Mouse (Mus musculus): ENCODE measurements around the gene Cd47.
"Not testable (repeated sequence)": the region's sequence is repeated elsewhere in the genome, so short reads cannot be mapped to it uniquely, and the experiment has no call there.

Cd47 gene

DNA sequence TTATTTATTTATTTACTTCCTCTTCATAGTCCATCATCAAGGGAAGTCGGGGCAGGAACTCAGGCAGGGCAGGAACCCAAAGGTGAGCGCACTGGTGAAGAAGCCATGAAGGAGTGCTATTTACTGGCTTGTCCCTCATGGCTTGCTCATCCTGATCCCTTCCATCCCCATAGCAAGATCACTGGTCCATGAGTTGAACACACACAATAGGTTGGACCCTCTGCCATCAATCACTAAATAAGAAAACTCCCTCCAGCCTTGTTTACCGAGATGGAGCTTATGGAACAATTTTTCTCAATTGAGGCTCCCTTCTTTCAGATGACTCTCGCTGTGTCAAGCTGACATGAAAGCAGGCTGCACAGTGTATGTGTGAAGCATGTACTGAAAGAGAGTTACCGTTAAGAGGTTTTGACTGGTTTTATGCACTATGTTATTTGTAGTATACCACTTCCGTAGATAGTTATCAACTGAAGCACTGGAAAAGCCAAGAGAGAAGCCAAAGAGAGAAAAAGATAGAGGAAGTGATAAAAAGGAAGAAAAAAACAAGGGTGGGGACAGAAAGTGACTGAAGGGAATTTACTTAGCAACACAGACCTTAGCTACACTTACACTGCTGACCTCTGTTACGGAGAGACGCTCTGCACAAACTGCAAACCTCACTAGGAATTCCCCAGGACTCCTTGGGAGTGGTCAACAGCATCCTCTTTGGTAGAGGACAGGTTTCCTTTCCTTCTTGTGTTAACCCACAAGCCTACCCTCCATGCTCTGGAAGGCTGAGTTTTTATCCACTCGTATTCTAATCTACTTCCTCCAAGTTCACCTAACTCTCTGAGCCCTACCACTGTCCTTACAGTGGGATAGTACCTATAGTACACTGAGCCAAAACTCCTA, 9.5 kb upstream of the Cd47 start:
- DNase-seq, result no peak

DNA sequence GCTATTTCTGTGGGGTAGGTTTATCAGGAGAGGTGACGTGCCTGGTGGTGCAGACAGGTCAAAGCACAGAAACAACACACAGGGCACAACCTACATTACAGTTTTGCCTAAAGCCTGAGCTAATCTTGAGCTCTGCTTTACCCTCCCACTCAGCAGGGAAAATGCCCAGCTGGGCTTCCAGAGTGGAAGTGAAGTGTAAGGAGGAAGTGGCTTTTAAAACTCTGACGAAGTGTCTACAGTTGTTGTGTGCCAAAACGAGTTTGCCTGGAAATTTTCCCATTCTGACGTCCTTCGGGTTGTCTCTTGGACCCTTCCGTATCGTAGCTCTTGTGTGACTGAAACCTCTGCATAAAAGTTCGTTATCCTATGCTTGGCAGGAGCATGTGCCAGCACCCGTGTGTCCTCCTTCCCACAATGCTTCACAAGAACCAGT, 7.9 kb upstream of the Cd47 start:
- peak; percentile 42 to 59 for DNase-seq

DNA sequence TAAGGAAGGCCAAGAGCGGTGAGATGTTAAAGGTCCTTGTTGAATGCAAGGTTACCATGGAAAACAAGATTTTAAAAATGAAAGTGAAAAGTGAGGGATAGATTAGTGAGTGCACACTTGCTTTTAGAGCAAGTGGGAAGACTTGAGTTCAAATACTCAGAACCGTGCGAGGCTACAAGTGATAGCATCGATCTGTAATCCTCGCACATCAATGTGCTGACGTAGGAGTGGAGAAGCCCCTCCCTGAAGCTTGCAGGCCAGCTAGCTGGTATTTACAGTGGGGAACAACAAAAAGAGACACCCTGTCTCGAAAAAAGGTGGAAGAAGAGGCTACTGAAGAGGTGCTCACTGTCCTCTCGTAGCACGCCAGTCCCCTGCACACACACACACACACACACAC, 6.7 kb upstream of the Cd47 start:
- DNase-seq, result no peak

DNA sequence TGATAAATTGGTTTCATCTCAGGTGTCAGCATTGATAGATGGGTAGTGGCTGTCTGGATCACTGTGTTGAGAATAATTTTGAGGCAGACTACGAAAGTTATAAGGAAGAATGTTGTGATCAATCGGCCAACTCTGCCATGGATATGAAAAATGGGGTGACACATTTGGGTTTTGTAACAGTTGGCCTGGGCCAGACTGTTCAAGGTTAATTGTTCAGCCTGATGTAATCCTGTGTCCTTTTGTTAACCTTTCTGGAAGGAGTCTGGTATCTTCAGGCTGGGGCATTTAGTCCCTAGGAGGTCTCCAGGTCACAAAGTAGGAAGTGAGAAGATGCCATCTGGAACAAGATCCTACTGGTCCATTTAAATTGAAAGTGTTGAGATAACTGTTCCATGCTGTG, 4.1 kb upstream of the Cd47 start:
- no peak for DNase-seq

DNA sequence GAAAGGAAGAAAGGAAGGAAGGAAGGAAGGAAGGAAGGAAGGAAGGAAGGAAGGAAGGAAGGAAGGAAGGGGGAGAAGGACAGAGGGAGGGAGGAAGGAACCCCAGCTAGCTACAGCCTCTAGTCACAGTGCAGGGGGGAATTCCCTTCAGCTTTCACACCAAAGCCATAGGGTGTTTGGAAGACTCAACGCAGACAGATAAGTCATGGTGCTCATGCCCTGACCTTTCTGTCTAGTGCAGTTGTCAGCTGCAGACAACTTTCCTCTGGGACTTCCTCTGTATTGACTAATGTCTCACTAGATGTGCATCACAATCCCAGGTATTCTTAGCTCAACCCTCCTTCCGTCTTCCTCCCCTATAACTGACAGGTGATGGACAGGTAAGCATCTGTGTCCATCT, 3.4 kb upstream of the Cd47 start:
- no peak for DNase-seq

DNA sequence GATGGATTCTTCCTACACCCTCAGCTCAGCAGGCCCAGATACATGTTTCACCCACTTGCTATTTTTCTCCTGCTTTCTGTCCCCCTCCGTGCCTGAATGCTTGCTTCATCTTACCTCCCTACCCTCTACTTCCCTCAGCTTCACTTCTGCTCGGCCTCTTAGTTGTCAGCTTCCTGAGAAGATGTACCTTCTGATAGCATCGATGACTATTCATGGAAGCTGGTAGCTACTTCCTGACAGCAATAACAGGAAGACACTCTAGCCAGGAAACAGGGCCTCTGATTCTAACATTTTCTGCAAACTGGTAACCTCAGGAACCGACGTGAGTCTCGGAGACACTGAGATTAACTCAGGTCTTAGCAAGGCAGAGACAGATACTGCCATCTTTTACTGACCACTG, 1.5 kb upstream of the Cd47 start:
- peak in 1 of 2 experiments; percentile 31 for DNase-seq

GRCm38 (mm10) chr16:49800996-49801395, 663 bp downstream of the Cd47 start:
- no peak for DNase-seq

- no peak for DNase-seq
Measured at GRCm38 (mm10) chr16:49801399-49801798, 1.1 kb downstream of the Cd47 start.

GRCm38 (mm10) chr16:49802993-49803392, 2.7 kb downstream of the Cd47 start:
- no peak for DNase-seq

GRCm38 (mm10) chr16:49803932-49804461, 3.7 kb downstream of the Cd47 start:
- peak; percentile 50 to 55 for DNase-seq

GRCm38 (mm10) chr16:49806920-49807319, 6.6 kb downstream of the Cd47 start:
- no peak for DNase-seq

DNA sequence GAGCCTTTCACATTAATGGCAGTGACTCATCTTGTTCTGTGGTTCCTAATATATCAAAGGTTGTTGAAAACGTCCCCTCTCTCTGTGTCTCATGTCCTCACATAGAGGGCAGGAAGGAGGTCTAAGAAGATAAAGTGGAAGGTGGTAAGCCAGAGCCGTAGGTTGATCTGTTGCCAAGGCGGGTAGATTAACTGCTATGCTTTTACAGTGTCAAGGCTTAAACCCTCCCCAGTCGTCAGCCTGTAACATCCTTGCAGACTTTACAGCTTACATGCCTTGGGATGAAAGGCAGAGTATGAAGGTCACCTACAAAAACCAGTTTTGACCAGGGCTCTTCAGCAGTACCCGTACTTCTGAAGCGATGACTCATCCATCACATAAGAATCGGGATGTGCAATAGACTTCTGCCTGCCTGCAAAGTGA, 7.1 kb downstream of the Cd47 start:
- no peak for DNase-seq

DNA sequence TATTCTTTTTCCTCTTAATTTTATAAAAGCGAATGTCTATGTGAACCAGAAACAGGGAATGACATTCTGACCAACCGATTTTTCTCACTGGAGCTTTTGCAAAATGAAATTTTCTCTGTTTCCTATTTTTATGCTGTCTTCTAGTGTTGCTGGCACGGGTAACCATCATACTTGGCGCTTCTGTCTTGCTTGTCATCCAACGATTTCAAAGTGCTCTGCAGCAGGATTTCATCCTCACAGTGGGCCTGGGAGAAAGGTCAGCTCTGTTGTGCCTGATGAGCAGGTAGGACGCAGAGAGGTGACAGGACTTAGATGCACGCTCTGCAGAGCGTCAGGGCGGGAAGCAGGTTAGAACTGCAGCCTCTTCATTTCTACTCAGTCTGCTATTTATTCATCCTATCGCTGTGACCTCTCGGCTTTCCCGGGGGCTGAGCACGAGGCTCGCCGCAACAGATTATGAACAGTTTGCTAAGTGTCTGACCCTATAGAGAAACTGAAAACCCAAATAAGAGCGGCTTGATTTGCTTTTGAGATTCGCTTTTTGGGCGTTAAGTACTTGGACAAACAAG, 7.6 kb downstream of the Cd47 start:
- DNase-seq, result no peak

- DNase-seq, result no peak
Measured at GRCm38 (mm10) chr16:49811897-49812296, 11.6 kb downstream of the Cd47 start.

- no peak for DNase-seq
Measured at GRCm38 (mm10) chr16:49812821-49813616, 12.7 kb downstream of the Cd47 start.

DNA sequence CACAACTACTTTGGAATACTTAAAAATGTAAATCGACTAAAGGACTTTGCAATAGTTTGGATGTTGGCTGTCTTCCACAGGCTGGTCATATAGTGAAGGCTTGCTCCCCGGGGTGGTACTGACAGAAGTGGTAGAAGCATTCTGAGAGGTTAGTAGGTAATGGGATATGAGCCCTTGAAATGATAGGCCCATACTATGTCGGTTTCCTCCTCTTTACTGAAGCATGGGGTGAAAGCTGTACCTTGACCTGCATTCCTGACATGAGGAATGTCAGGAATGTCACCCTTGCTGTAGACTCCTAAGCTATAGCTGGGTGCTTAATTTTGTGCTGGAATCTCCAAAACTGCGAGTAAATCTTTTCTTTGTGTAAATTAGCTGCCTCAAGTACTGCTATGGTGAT, 14.1 kb downstream of the Cd47 start:
- no peak for DNase-seq

DNA sequence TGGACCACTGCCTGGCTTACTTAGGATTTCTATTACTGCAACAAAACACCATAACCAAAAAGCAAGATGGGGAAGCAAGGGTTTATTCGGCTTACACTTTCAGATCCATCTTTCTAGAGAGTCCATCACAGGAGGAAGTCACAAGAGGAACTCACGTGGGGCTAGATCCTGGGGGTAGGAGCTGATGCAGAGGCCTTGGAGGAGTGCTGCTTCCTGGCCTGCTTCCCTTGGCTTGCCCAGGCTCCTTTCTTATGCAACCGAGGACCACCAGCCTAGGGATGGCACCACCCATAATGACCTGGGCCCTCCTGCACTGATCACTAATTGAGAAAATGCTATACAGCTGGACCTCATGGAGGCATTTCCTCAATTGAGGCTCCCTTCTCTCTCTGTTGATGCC, 16.6 kb downstream of the Cd47 start:
- no peak for DNase-seq

DNA sequence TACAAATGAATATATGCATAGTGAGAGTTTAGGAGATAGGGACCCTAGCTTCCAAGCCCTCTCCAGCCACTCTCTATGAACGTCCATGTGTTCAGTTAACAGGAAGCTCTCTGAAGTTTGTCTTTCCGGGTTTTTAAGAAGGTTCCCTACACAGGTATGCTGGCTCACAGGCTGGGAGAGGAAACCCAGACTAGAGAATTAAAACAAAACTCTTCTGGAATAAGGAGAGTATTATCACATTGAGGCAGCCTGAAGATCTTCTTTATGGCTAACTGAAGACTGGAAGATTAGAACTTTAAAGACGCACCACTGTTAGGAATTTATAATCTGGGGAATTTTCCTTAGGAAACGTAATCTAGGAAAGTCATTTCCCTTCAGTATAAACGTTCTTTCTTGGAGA, 17.8 kb downstream of the Cd47 start:
- no peak for DNase-seq

DNA sequence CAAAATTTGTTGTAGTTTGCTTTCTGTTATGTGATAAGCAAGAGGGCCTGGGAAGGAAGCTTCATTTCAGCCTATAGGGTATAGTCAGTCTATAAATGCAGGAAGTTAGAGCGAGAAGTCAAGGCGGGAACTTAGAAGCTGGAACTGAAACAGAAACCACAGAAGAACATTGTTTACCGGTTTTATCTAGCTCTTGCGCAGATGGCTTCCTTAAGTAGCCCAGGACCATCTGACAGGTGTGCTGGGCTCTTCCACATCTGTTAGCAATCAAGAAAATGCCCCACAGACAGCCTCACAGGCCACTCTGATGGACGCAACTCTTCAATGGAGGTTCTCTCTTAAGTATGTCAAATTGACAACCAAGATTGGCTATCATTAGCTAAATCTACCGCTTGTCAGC, 18.3 kb downstream of the Cd47 start:
- DNase-seq, result no peak

GRCm38 (mm10) chr16:49819494-49819893, 19.2 kb downstream of the Cd47 start:
- DNase-seq, result no peak

GRCm38 (mm10) chr16:49830911-49831310, 30.6 kb downstream of the Cd47 start:
- DNase-seq, result not testable (repeated sequence)

DNA sequence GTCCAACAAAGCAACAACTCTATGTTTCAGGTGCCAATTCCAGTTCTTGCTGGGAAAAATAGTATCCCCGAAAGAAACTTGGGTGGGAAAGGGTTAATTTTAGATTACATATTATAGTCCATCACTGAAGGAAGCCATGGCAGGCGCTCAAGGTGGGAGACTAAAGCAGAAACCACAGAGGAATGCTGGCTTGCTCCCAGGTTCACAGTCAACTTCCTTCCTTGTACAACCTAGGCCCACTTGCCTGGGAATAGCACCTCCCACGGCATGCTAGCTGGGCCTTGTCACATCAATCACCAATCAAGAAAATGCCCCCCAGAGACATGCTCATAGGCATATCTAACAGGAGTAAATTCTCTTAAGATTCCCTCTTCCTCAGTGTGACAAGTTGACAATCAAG, 32.0 kb downstream of the Cd47 start:
- DNase-seq, result no peak

DNA sequence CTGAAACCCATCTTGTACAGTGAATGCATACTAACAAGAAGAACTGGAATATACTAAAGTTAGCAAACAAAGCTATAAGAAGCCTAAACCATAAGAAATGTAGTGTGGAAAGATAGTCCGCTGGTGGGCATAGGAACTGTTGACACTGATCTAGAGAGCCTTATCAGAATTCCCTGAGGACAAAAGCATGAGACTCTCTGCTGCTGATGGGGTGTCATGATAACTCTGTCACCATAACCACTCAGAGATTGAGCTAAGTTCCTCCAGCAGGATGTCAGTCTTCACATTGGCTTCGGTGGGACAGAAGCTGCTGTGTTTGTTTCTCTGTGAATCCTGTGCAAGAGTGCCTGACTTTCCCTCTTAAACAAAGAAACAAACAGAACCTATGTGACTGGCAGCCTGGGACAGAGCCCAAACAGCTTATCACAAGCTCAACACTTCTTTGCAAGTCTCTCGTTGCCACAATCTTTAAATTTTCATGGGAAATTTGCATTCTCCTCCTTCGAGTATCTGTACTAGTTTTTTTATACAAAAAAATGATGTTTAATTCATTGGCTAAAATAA, 33.9 kb downstream of the Cd47 start:
- no peak for DNase-seq

Measured in kidney, postnatal 36 days (tissue).